Mouse (Mus musculus) ES-E14 (cell line): Measurements from ENCODE around the gene Dcps. TPM values are rescaled to one million over a fixed set of nuclear protein-coding genes. Genes with fewer than 3 reads are reported as not detected.

Source experiments
- DNase-seq: peaks from one replicate; pipeline ENCODE4 v3.0.0-alpha.2; 2013; ENCODE audit warnings: low read depth, low spot score
- H3K27ac ChIP-seq: 2 replicates; pipeline ENCODE4 v1.5.1; 2012; ENCODE audit warnings: low read depth, mild to moderate bottlenecking, low read length, moderate library complexity, mixed read lengths; ENCODE audit not compliant: poor library complexity, insufficient read depth, severe bottlenecking
- H3K36me3 ChIP-seq: 2 replicates; pipeline ENCODE4 v1.6.1; 2012; ENCODE audit warnings: mild to moderate bottlenecking, low read length, moderate library complexity, mixed read lengths; ENCODE audit not compliant: control insufficient read depth, poor library complexity, insufficient read depth, severe bottlenecking
- H3K4me1 ChIP-seq, 2 experiments: fragments of 150-350 bp in 1 of 2; sonication (generic) in 1 of 2; 2 replicates each; pipeline ENCODE4 v1.6.1; 2012; ENCODE audit warnings: low read length in 2 of 2, mild to moderate bottlenecking in 1 of 2, mixed read lengths in 1 of 2; ENCODE audit not compliant: control insufficient read depth in 2 of 2, insufficient read depth in 2 of 2, poor library complexity in 1 of 2
- H3K4me3 ChIP-seq, 2 experiments: fragments of 150-350 bp in 1 of 2; sonication (generic) in 1 of 2; 2 replicates each; pipeline ENCODE4 v1.5.1; 2012; ENCODE audit warnings: low read length in 2 of 2, low read depth in 1 of 2, mild to moderate bottlenecking in 1 of 2, mixed read lengths in 1 of 2; ENCODE audit not compliant: insufficient read depth in 1 of 2, poor library complexity in 1 of 2, severe bottlenecking in 1 of 2
- H3K9ac ChIP-seq: 2 replicates; pipeline ENCODE4 v1.6.1; 2012; ENCODE audit warnings: low read depth, mild to moderate bottlenecking, low read length, mixed read lengths; ENCODE audit not compliant: poor library complexity, insufficient read depth, severe bottlenecking
- H3K9me3 ChIP-seq: fragments of 150-350 bp; sonication (generic); 2 replicates; pipeline ENCODE4 v1.6.1; 2012; ENCODE audit warnings: low read depth, mild to moderate bottlenecking, low read length; ENCODE audit not compliant: control insufficient read depth, insufficient read depth
- CHD2 ChIP-seq: IDR thresholded peaks from 2 replicates; pipeline ENCODE4 v1.6.1; 2014; ENCODE audit warnings: mild to moderate bottlenecking, low read depth, low read length, inconsistent platforms
- HCFC1 ChIP-seq: IDR thresholded peaks from 2 replicates; pipeline ENCODE4 v1.6.1; 2012; ENCODE audit warnings: low read length, inconsistent platforms, borderline replicate concordance; ENCODE audit not compliant: insufficient read depth
- MAFK ChIP-seq: IDR thresholded peaks from 2 replicates; pipeline ENCODE4 v1.6.1; 2014; ENCODE audit warnings: mild to moderate bottlenecking, low read depth, low read length, inconsistent platforms; ENCODE audit not compliant: insufficient read depth
- ZC3H11A ChIP-seq: IDR thresholded peaks from 2 replicates; pipeline ENCODE4 v1.6.1; 2012; ENCODE audit warnings: low read depth, mild to moderate bottlenecking, inconsistent platforms, low read length, borderline replicate concordance
- ZNF384 ChIP-seq: IDR thresholded peaks from 2 replicates; pipeline ENCODE4 v1.6.1; 2012; ENCODE audit warnings: low read depth, low read length, inconsistent platforms
- in situ Hi-C, 2 experiments: fragments of 600-800 bp; cut with MboI; formaldehyde crosslinking; loops; one replicate each; pipeline ENCODE4 v1.15.1; 2025; ENCODE audit warnings: low sequenced_read_pairs in 2 of 2, inconsistent platforms in 1 of 2; ENCODE audit not compliant: unreplicated experiment in 2 of 2
- total RNA-seq: library from RNA; depleted of rRNA; stranded (reverse); fragments of 300-350 nt; gene quantifications from 2 replicates; pipeline ENCODE4 v1.2.3, GENCODE M21; 2012

Dcps gene
- total RNA-seq, 1 experiment: 42.9 TPM

DNA sequence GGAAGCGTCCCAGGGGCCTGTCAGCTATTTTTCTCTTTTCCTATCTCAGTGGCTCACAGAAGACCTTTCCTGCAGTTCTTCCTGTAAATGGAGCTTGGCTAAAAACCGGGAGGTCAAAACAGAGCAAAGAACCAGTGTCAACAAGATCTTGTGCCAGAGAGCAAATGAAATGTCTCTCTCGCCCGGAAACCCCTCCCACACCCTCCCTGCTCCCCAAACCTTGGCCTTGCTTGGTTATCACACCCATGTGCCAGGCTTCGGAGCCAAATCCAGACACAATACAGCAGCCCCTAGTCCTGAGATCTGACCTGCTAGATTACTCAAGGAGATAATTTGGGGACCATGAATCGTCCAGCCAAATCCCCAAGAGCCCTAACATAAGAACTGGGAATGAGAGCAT is 48.7 kb downstream of the Dcps start:
- in situ Hi-C loops: no loop called here
- Histone ChIP-seq H3K9ac (no peak overlapping the region), H3K4me3 (no peak overlapping the region), H3K4me1 (no peaks in the 10 kb centered on the region), H3K27ac (no peak overlapping the region), H3K9me3 (no peaks in the 10 kb centered on the region), H3K36me3 (peaks cover 23% of the 10 kb centered on the region; the same call in 1 of the 2 replicates)
- no peak for DNase-seq
- TF ChIP-seq HCFC1 (no peak), MAFK (no peak), CHD2 (no peak), ZC3H11A (no peak)

DNA sequence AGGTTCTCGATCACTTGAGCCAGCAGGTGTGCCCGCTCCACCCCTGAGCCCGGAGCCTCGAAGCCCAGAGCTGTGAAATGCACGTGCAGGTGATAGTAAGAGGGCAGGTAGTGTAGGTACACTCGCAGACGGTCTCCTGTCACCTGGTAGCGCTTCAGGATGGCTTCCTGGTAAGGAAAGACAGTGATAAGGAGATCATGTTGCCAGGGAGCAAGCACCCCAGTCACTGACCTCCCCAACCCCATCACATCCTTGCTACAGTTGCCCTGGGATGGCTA is 51.2 kb downstream of the Dcps start:
- Histone ChIP-seq H3K9ac (no peak overlapping the region), H3K4me1 (no peaks in the 10 kb centered on the region), H3K36me3 (peaks cover 18% of the 10 kb centered on the region; the same call in 1 of the 2 replicates), H3K4me3 (no peak overlapping the region), H3K9me3 (no peaks in the 10 kb centered on the region), H3K27ac (no peak overlapping the region)
- no peak for DNase-seq
- TF ChIP-seq HCFC1 (no peak), ZC3H11A (no peak), ZNF384 (no peak), CHD2 (no peak), MAFK (no peak)
- in situ Hi-C loops: no loop called here

DNA sequence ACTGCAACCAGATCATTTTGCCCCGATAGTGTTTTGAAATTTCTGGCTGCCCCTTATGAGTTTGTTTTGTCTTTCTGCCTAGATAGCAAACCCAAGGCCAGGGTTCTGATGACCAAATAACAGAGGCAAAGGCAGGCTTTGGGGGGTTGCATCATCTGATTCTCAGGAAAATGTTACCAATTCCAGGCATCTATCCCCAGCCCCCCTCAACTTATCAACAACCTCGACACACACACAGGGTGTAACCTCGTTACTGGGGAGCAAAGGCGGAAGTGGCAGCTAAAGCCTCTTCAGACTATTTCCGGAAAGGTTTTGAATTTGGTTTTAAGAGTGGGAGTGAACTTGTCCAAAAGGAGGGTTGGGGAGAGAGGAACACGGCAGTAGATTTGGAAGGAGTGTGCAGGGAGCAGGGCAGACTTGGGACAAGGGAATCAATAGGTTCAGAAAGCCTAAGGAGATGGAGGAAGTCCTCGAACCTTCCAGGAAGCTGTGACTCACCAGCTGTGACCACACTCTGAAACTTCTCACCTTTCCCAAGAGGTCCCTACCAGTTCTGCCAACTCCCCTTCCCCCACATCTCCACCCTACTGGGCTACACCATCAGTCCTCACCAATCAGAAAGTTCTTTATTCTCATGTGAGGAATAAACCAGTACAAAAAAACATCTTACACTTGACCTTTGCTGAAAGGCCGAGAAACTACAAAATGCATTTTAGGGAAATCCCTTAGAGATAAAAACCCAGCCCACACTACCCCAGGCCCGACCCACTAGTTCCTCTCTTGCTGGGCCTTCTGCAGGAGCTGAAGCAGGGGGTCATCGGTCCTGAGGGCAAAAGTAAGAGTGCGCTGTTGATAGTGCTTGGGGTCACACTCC is 51.8 kb downstream of the Dcps start:
- Histone ChIP-seq H3K4me3 (no peak overlapping the region), H3K4me1 (no peaks in the 10 kb centered on the region), H3K9me3 (no peaks in the 10 kb centered on the region), H3K36me3 (peaks cover 16% of the 10 kb centered on the region; the same call in 1 of the 2 replicates), H3K27ac (no peak overlapping the region), H3K9ac (no peak overlapping the region)
- DNase-seq: no peak
- in situ Hi-C loops: no loop called here
- no peak for TF ChIP-seq CHD2
- no peak for TF ChIP-seq HCFC1
- no peak for TF ChIP-seq ZNF384
- no peak for TF ChIP-seq ZC3H11A
- TF ChIP-seq MAFK: no peak

DNA sequence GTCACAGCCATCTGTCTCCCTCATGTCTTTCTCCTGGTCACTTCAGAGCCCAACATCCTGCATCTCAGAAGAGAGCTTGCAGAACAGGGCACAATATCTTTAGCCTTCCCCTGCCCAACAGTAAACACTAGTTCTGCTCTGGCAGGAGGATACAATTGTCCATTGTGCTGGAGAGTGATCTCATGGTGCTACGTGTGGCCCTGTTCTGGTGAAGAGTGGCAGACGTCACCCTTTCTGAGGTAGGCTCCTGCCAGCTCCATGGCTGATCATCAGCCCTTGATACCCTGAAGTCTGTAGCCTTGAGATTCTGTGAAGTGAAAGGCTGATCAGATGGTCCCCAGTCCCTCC is 52.4 kb downstream of the Dcps start:
- no peak for TF ChIP-seq HCFC1
- TF ChIP-seq ZC3H11A: no peak
- TF ChIP-seq ZNF384: no peak
- TF ChIP-seq CHD2: no peak
- TF ChIP-seq MAFK: no peak
- no peak overlapping the region for H3K27ac ChIP-seq
- no peaks in the 10 kb centered on the region for H3K4me1 ChIP-seq
- H3K4me3 ChIP-seq: no peak overlapping the region
- no peaks in the 10 kb centered on the region for H3K9me3 ChIP-seq
- in situ Hi-C loops: no loop called here
- peaks cover 16% of the 10 kb centered on the region; the same call in 1 of the 2 replicates for H3K36me3 ChIP-seq
- H3K9ac ChIP-seq: no peak overlapping the region
- no peak for DNase-seq
